Mouse (Mus musculus) heart, postnatal 0 days (tissue): ENCODE results near the gene Nol12. TPM values are rescaled to one million over a fixed set of nuclear protein-coding genes. Genes with fewer than 3 reads are reported as not detected.

Source experiments
- ATAC-seq: fragments of 200-750 bp; cut with Nextera tagmentation; 2 replicates; pipeline ENCODE4 v1.8.0; 2017; ENCODE audit warnings: low read depth, moderate number of reproducible peaks, moderate library complexity; ENCODE audit not compliant: insufficient read depth
- DNase-seq: peaks from one replicate; pipeline ENCODE4 v3.0.0-alpha.2; 2016; ENCODE audit warnings: low spot score
- H3K27ac ChIP-seq: fragments of 300-500 bp; sonication (generic); 2 replicates; pipeline ENCODE4 v1.5.1; 2014; ENCODE audit warnings: low read depth, mild to moderate bottlenecking
- H3K27me3 ChIP-seq: fragments of 300-500 bp; sonication (generic); 2 replicates; pipeline ENCODE4 v1.6.1; 2014; ENCODE audit warnings: low read length, mixed read lengths; ENCODE audit not compliant: control insufficient read depth, insufficient read depth
- H3K36me3 ChIP-seq: fragments of 300-500 bp; sonication (generic); replicated peaks from 2 replicates; pipeline ENCODE4 v1.6.1; 2014; ENCODE audit warnings: low read length, mixed read lengths; ENCODE audit not compliant: control insufficient read depth, insufficient read depth
- H3K4me1 ChIP-seq: fragments of 300-500 bp; sonication (generic); 2 replicates; pipeline ENCODE4 v1.6.1; 2014; ENCODE audit warnings: antibody characterized with exemption; ENCODE audit not compliant: control insufficient read depth, insufficient read depth
- H3K4me2 ChIP-seq: fragments of 300-500 bp; sonication (generic); 2 replicates; pipeline ENCODE4 v1.6.1; 2014; ENCODE audit warnings: low read depth, mild to moderate bottlenecking, low read length, moderate library complexity
- H3K4me3 ChIP-seq: fragments of 300-500 bp; sonication (generic); 2 replicates; pipeline ENCODE4 v1.5.1; 2014; ENCODE audit warnings: low read depth, low read length
- H3K9ac ChIP-seq: fragments of 300-500 bp; sonication (generic); replicated peaks from 2 replicates; pipeline ENCODE4 v1.6.1; 2014; ENCODE audit warnings: low read depth, low read length, mixed read lengths
- H3K9me3 ChIP-seq: fragments of 300-500 bp; sonication (generic); replicated peaks from 2 replicates; pipeline ENCODE4 v1.6.1; 2016; ENCODE audit warnings: low read length; ENCODE audit not compliant: control insufficient read depth
- CTCF ChIP-seq: IDR thresholded peaks from 2 replicates; pipeline ENCODE4 v1.5.1; 2016; ENCODE audit warnings: antibody characterized with exemption, control low read depth, low read depth
- EP300 ChIP-seq: IDR thresholded peaks from 2 replicates; pipeline ENCODE4 v1.6.1; 2016; ENCODE audit warnings: antibody characterized with exemption, low read depth
- WGBS: fragments of 180-500 bp; shearing (Covaris S2); extraction: QIAGEN DNeasy Blood & Tissue Kit; methylation state at CpG from one replicate; pipeline ENCODE4 v1.1.7; 2014; 5-methylcytosine and 5-hydroxymethylcytosine counted together
- microRNA-seq: library from miRNA; unstranded; fragments of <30 nt; microRNA quantifications from one replicate; pipeline ENCODE4, GENCODE M21; 2016
- polyA plus RNA-seq: library from polyadenylated mRNA; unstranded; fragments of >200 nt; fragmentation: Nextera tagmentation; extraction: Ambion mirVana; gene quantifications from 2 replicates; pipeline ENCODE4 v1.2.1, GENCODE M21; 2015
- total RNA-seq: library from RNA; depleted of rRNA; stranded (reverse); fragments of >200 nt; gene quantifications from 2 replicates; pipeline ENCODE4 v1.2.3, GENCODE M21; 2014; ENCODE audit warnings: low replicate concordance; rRNA removed

Nol12 gene
- total and polyA plus RNA-seq, 2 experiments from 2014 or later = 23.3 TPM; not detected in 1

DNA sequence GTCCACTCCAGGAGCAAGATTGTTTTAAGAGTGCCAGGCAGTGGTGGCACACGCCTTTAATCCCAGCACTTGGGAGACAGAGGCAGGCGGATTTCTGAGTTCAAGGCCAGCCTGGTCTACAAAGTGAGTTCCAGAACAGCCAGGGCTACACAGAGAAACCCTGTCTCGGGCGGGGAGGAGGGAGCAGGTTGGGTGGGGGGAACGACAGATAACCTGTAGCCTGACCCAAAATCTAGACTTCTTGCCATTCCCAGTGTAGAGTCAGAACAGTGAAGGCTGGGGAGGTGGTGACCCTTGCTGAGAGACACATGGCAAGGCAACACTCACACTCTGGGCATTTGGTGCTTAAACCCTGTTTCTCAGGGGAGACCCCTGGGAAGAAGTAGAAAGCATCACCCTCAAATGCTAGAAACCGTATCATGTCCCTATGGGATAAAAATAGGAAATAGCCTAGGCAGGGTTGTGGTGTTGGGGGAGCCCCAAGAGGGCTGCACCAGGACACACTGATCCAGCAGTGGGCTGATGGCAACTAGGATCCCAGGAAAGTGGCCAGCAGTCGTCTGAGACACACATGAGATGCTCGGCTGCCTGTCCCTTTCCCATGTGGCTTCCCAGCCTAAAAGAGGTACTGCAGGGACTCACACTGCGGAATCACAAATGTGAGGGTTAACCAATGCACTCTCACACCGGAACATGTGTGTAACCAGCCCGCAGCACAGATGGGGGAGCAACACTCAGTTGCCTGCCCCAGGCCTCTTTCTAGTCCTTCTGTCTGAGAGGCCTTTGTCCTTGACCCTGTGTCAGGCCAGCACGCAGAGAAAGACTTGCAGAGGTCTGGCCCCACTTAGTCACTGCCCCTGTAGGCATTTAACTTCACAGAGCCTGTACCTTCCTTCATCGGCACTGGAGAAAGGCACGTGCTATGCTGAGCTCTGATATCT, 54.7 kb downstream of the Nol12 start:
- H3K27me3 ChIP-seq = no peaks in the 10 kb centered on the region
- H3K27ac ChIP-seq = no peak overlapping the region
- DNase-seq = no peak
- no peak overlapping the region for H3K4me3 ChIP-seq
- H3K4me2 ChIP-seq = no peak overlapping the region
- no peak for TF ChIP-seq CTCF
- no peak for TF ChIP-seq EP300
- H3K9me3 ChIP-seq = no peaks in the 10 kb centered on the region
- no peak for ATAC-seq
- WGBS = 68% methylated on average over 14 of the region's 14 CpGs
- peaks cover 50% of the 10 kb centered on the region for H3K36me3 ChIP-seq
- H3K9ac ChIP-seq = no peak overlapping the region
- H3K4me1 ChIP-seq = peaks cover 25% of the 10 kb centered on the region

GRCm38 (mm10) chr15:78990093-78990463, 55.3 kb downstream of the Nol12 start:
- ATAC-seq = no peak
- H3K4me2 ChIP-seq = no peak overlapping the region
- no peak overlapping the region for H3K4me3 ChIP-seq
- H3K9ac ChIP-seq = no peak overlapping the region
- WGBS = 89% methylated on average over 9 of the region's 9 CpGs
- H3K4me1 ChIP-seq = peaks cover 25% of the 10 kb centered on the region
- no peak for TF ChIP-seq EP300
- TF ChIP-seq CTCF = no peak
- DNase-seq = no peak
- H3K27ac ChIP-seq = no peak overlapping the region
- peaks cover 56% of the 10 kb centered on the region for H3K36me3 ChIP-seq
- H3K9me3 ChIP-seq = no peaks in the 10 kb centered on the region
- H3K27me3 ChIP-seq = no peaks in the 10 kb centered on the region

GRCm38 (mm10) chr15:78990970-78991525, 56.3 kb downstream of the Nol12 start:
- Histone ChIP-seq H3K4me1 (peaks cover 25% of the 10 kb centered on the region), H3K4me3 (no peak overlapping the region), H3K27me3 (no peaks in the 10 kb centered on the region), H3K9me3 (no peaks in the 10 kb centered on the region), H3K36me3 (peaks cover 62% of the 10 kb centered on the region), H3K9ac (no peak overlapping the region), H3K4me2 (no peak overlapping the region), H3K27ac (no peak overlapping the region)
- WGBS = 92% methylated on average over 25 of the region's 25 CpGs
- TF ChIP-seq CTCF (no peak), EP300 (no peak)
- ATAC-seq = no peak
- DNase-seq = no peak

DNA sequence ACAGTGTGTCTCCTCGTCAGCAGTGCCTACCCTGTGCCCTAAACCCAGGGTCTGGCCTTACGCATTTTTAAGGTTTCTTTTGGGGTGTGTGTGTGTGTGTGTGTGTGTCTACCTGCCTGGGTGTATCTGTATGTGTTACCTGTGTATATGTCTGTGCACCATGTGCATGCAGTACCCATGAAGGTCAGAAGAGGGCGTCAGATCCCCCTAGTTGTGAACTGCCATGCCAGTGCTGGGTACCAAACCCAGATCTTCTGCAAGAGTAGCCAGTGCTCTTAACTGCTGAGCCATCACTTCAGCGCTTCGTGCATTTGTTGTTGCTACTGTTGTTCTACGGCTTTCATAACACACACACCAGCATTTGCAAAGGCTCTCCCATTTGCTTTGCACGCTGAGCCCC, 57.5 kb downstream of the Nol12 start:
- DNase-seq (no peak), ATAC-seq (no peak)
- no peaks in the 10 kb centered on the region for H3K9me3 ChIP-seq
- TF ChIP-seq EP300 (no peak), CTCF (no peak; the same call in 1 of the 2 replicates)
- peaks cover 70% of the 10 kb centered on the region for H3K36me3 ChIP-seq
- no peak overlapping the region for H3K4me2 ChIP-seq
- H3K27ac ChIP-seq = no peak overlapping the region
- 95% methylated on average over 7 of the region's 7 CpGs for WGBS
- no peaks in the 10 kb centered on the region for H3K27me3 ChIP-seq
- no peak overlapping the region for H3K4me3 ChIP-seq
- H3K9ac ChIP-seq = no peak overlapping the region
- H3K4me1 ChIP-seq = peaks cover 25% of the 10 kb centered on the region

- no peaks in the 10 kb centered on the region for H3K9me3 ChIP-seq
- H3K27ac ChIP-seq = no peak overlapping the region
- DNase-seq = no peak
- H3K4me3 ChIP-seq = no peak overlapping the region
- H3K4me2 ChIP-seq = no peak overlapping the region
- ATAC-seq = no peak
- H3K4me1 ChIP-seq = peaks cover 23% of the 10 kb centered on the region
- H3K27me3 ChIP-seq = no peaks in the 10 kb centered on the region
- 95% methylated on average over 24 of the region's 24 CpGs for WGBS
- TF ChIP-seq CTCF = no peak
- H3K36me3 ChIP-seq = peaks cover 70% of the 10 kb centered on the region
- no peak overlapping the region for H3K9ac ChIP-seq
Observed at GRCm38 (mm10) chr15:78992925-78993324, 58.2 kb downstream of the Nol12 start.

Small RNAs within 50 kb of the gene (microRNA-seq; reads per million reads assigned to microRNA genes)
- gene Mir6955 = 0.54 reads per million

Other genes with a start within 250 kb of the Nol12 start
- 0.12 and 0.19 TPM in 2 replicates for gene Elfn2, start 216.2 kb upstream of the Nol12 start, total RNA-seq
- 0.05 and 0.11 TPM in 2 replicates for gene Elfn2, start 216.2 kb upstream of the Nol12 start, polyA plus RNA-seq
- 12.9 and 13.1 TPM in 2 replicates for gene Mfng, start 161.5 kb upstream of the Nol12 start, total RNA-seq
- 13.0 and 13.4 TPM in 2 replicates for gene Mfng, start 161.5 kb upstream of the Nol12 start, polyA plus RNA-seq
- 2.7 and 6.4 TPM in 2 replicates for gene Card10, start 131.9 kb upstream of the Nol12 start, total RNA-seq
- gene Card10, start 131.9 kb upstream of the Nol12 start, polyA plus RNA-seq = 4.0 and 4.6 TPM in 2 replicates
- gene Cdc42ep1, start 92.3 kb upstream of the Nol12 start, total RNA-seq = 44.7 and 52.5 TPM in 2 replicates
- 27.1 and 27.4 TPM in 2 replicates for gene Cdc42ep1, start 92.3 kb upstream of the Nol12 start, polyA plus RNA-seq
- 4.6 TPM in 1 of 2 replicates, not detected in the other for gene Lgals2, start 79.4 kb upstream of the Nol12 start, total RNA-seq
- 0.27 and 0.36 TPM in 2 replicates for gene Lgals2, start 79.4 kb upstream of the Nol12 start, polyA plus RNA-seq
- 32.4 and 40.5 TPM in 2 replicates for gene Gga1, start 57.7 kb upstream of the Nol12 start, total RNA-seq
- gene Gga1, start 57.7 kb upstream of the Nol12 start, polyA plus RNA-seq = 30.1 and 32.4 TPM in 2 replicates
- 0.73 TPM in 1 of 2 replicates, not detected in the other for gene Gm49510, start 35.3 kb upstream of the Nol12 start, total RNA-seq
- 0.08 and 0.18 TPM in 2 replicates for gene Gm49510, start 35.3 kb upstream of the Nol12 start, polyA plus RNA-seq
- 9.8 and 11.7 TPM in 2 replicates for gene Sh3bp1, start 35.2 kb upstream of the Nol12 start, total RNA-seq
- 6.4 and 7.0 TPM in 2 replicates for gene Sh3bp1, start 35.2 kb upstream of the Nol12 start, polyA plus RNA-seq
- 25.8 and 46.0 TPM in 2 replicates for gene Pdxp, start 21.0 kb upstream of the Nol12 start, total RNA-seq
- gene Pdxp, start 21.0 kb upstream of the Nol12 start, polyA plus RNA-seq = 7.7 and 8.3 TPM in 2 replicates
- 460 and 709 TPM in 2 replicates for gene Lgals1, start 8.2 kb upstream of the Nol12 start, total RNA-seq
- 800 and 870 TPM in 2 replicates for gene Lgals1, start 8.2 kb upstream of the Nol12 start, polyA plus RNA-seq
- gene Triobp, start 12.8 kb downstream of the Nol12 start, total RNA-seq = 45.3 and 80.0 TPM in 2 replicates
- 19.1 and 20.0 TPM in 2 replicates for gene Triobp, start 12.8 kb downstream of the Nol12 start, polyA plus RNA-seq
- gene H1f0, start 93.5 kb downstream of the Nol12 start, total RNA-seq = 318 and 358 TPM in 2 replicates
- 210 and 229 TPM in 2 replicates for gene H1f0, start 93.5 kb downstream of the Nol12 start, polyA plus RNA-seq
- not detected in 2 replicates for gene Galr3, start 107.0 kb downstream of the Nol12 start, total RNA-seq
- not detected in 2 replicates for gene Galr3, start 107.0 kb downstream of the Nol12 start, polyA plus RNA-seq
- 20.9 and 27.1 TPM in 2 replicates for gene Ankrd54, start 128.0 kb downstream of the Nol12 start, total RNA-seq
- 14.1 and 15.6 TPM in 2 replicates for gene Ankrd54, start 128.0 kb downstream of the Nol12 start, polyA plus RNA-seq
- 183 and 210 TPM in 2 replicates for gene Eif3l, start 140.2 kb downstream of the Nol12 start, total RNA-seq
- gene Eif3l, start 140.2 kb downstream of the Nol12 start, polyA plus RNA-seq = 114 and 123 TPM in 2 replicates
- 45.9 and 52.9 TPM in 2 replicates for gene Micall1, start 174.0 kb downstream of the Nol12 start, total RNA-seq
- gene Micall1, start 174.0 kb downstream of the Nol12 start, polyA plus RNA-seq = 13.2 and 19.0 TPM in 2 replicates
- gene Polr2f, start 206.1 kb downstream of the Nol12 start, total RNA-seq = 50.2 and 84.8 TPM in 2 replicates
- 271 and 286 TPM in 2 replicates for gene Polr2f, start 206.1 kb downstream of the Nol12 start, polyA plus RNA-seq
- gene 1700088E04Rik, start 206.3 kb downstream of the Nol12 start, total RNA-seq = 2.2 TPM in 1 of 2 replicates, not detected in the other
- gene 1700088E04Rik, start 206.3 kb downstream of the Nol12 start, polyA plus RNA-seq = 8.8 and 10.7 TPM in 2 replicates
- 0.31 and 0.53 TPM in 2 replicates for gene Sox10, start 230.3 kb downstream of the Nol12 start, total RNA-seq
- 0.12 and 0.34 TPM in 2 replicates for gene Sox10, start 230.3 kb downstream of the Nol12 start, polyA plus RNA-seq